In genomic region chr10:120706684-120707290, GRCm38 (mm10) we compare ENCODE assay signal across 17 mouse cellular contexts.
DNase-seq lines count a peak whose midpoint lies in the region; ATAC-seq and TF ChIP-seq lines count a peak whose summit lies in the region.
"Had no signal": no experiment of that assay in that cellular context is flagged by ENCODE, and none has a peak within 500 bp of the region (broad histone marks: within the 10 kb centered on the region; RNA-seq: fewer than 3 reads in every experiment).

No protein-coding gene starts in this region.

- TF ChIP-seq EP300 in lung, postnatal 0 days (IDR thresholded peaks at IDR 0.05): no peak

- 0 out of 2 replicates have a peak, but pooled peaks cover 2% of the 10 kb centered on the region for H3K36me3 ChIP-seq in heart, embryonic 10.5 days
- H3K36me3 ChIP-seq in lung, embryonic 14.5 days (ENCODE audit: insufficient read depth): no peaks in the 10 kb centered on the region
- H3K36me3 ChIP-seq in lung, postnatal 0 days (ENCODE audit: insufficient read depth, low read length): no peaks in the 10 kb centered on the region
- no peaks in the 10 kb centered on the region for H3K36me3 ChIP-seq in embryonic facial prominence, embryonic 10.5 days (replicated peaks)
- H3K36me3 ChIP-seq: heart, embryonic 15.5 days; hindbrain, embryonic 13.5 days; liver, embryonic 13.5 days; midbrain, embryonic 12.5 days; neural tube, embryonic 12.5 days had no signal

- peak overlapping the region; percentile 85 for H3K27ac ChIP-seq in heart, embryonic 10.5 days
- peak overlapping the region; percentile 83; the same call in 1 of the 2 replicates for H3K27ac ChIP-seq in lung, embryonic 14.5 days (ENCODE audit: low read depth)
- no peak overlapping the region for H3K27ac ChIP-seq in lung, postnatal 0 days (ENCODE audit: low read length)
- peak overlapping the region; percentile 85 for H3K27ac ChIP-seq in embryonic facial prominence, embryonic 10.5 days (replicated peaks)
- H3K27ac ChIP-seq: hindbrain, embryonic 13.5 days; midbrain, embryonic 12.5 days had no signal

- intact Hi-C loops in heart, postnatal 25 days (cut with DNase I): loop anchor here (10.0 kb wide), 1 partner anchor 158 kb away; no protein-coding TSS in a partner anchor

- no peaks in the 10 kb centered on the region for H3K27me3 ChIP-seq in heart, embryonic 10.5 days (ENCODE audit: insufficient read depth, poor library complexity, severe bottlenecking)
- H3K27me3 ChIP-seq in lung, embryonic 14.5 days (ENCODE audit: insufficient read depth, low read length): no peaks in the 10 kb centered on the region
- H3K27me3 ChIP-seq in lung, postnatal 0 days (replicated peaks; ENCODE audit: insufficient read depth, low read length): no peaks in the 10 kb centered on the region
- no peaks in the 10 kb centered on the region for H3K27me3 ChIP-seq in embryonic facial prominence, embryonic 10.5 days (replicated peaks; ENCODE audit: low read depth, poor library complexity, severe bottlenecking)
- H3K27me3 ChIP-seq: CH12.LX; heart, embryonic 15.5 days; liver, embryonic 13.5 days; neural tube, embryonic 12.5 days had no signal

- H3K9ac ChIP-seq in lung, embryonic 14.5 days: no peak overlapping the region
- H3K9ac ChIP-seq in lung, postnatal 0 days (replicated peaks; ENCODE audit: low read depth): no peak overlapping the region
- H3K9ac ChIP-seq: heart, embryonic 15.5 days; hindbrain, embryonic 13.5 days; liver, embryonic 13.5 days; midbrain, embryonic 12.5 days; neural tube, embryonic 12.5 days had no signal

- 5% methylated on average over 7 of the region's 7 CpGs for WGBS in heart, embryonic 10.5 days
- WGBS in lung, embryonic 14.5 days: 15% methylated on average over 7 of the region's 7 CpGs
- 33% methylated on average over 7 of the region's 7 CpGs for WGBS in lung, postnatal 0 days
- WGBS in embryonic facial prominence, embryonic 10.5 days: 11% methylated on average over 7 of the region's 7 CpGs

- no peak for DNase-seq in heart, embryonic 10.5 days (ENCODE audit: low spot score)
- no peak for DNase-seq in heart, postnatal 25 days (ENCODE audit: low spot score)
- peak; percentile 48 for DNase-seq in lung, embryonic 14.5 days
- no peak for DNase-seq in lung, postnatal 0 days (ENCODE audit: low spot score)
- DNase-seq in embryonic facial prominence, embryonic 10.5 days (ENCODE audit: low spot score): no peak
- peak; percentile 54 for DNase-seq in retina, postnatal 1 day
- DNase-seq in heart, adult 9 months (ENCODE audit: low spot score in 2 of 2): no peak
- no peak for DNase-seq in heart, adult 18-20 months
- DNase-seq: cerebellum, postnatal 10 days; kidney, adult 18-20 months; liver, embryonic 13.5 days; thymus, postnatal 25 days had no signal

- no peak overlapping the region for H3K4me2 ChIP-seq in lung, embryonic 14.5 days
- no peak overlapping the region for H3K4me2 ChIP-seq in lung, postnatal 0 days (replicated peaks; ENCODE audit: low read depth, low read length)
- H3K4me2 ChIP-seq: hindbrain, embryonic 13.5 days had no signal

- H3K4me1 ChIP-seq in heart, embryonic 10.5 days: peaks cover 34% of the 10 kb centered on the region
- peaks cover 13% of the 10 kb centered on the region for H3K4me1 ChIP-seq in lung, embryonic 14.5 days (ENCODE audit: insufficient read depth)
- H3K4me1 ChIP-seq in lung, postnatal 0 days (ENCODE audit: insufficient read depth, low read depth, low read length): no peaks in the 10 kb centered on the region
- peaks cover 43% of the 10 kb centered on the region for H3K4me1 ChIP-seq in embryonic facial prominence, embryonic 10.5 days

- 0 out of 2 replicates have a peak, but pooled peaks have one; percentile 10 for ATAC-seq in lung, embryonic 14.5 days (ENCODE audit: insufficient read depth)
- ATAC-seq in lung, postnatal 0 days: no peak

- no peak overlapping the region for H3K4me3 ChIP-seq in heart, embryonic 10.5 days
- no peak overlapping the region for H3K4me3 ChIP-seq in lung, embryonic 14.5 days (ENCODE audit: low read depth, low read length)
- H3K4me3 ChIP-seq in lung, postnatal 0 days (ENCODE audit: low read depth, low read length): no peak overlapping the region
- no peak overlapping the region for H3K4me3 ChIP-seq in embryonic facial prominence, embryonic 10.5 days
- H3K4me3 ChIP-seq: heart, embryonic 15.5 days; hindbrain, embryonic 13.5 days; liver, embryonic 13.5 days; midbrain, embryonic 12.5 days; neural tube, embryonic 12.5 days had no signal

- TF ChIP-seq CTCF in lung, embryonic 14.5 days (IDR thresholded peaks at IDR 0.05; ENCODE audit: low read depth): no peak
- no peak for TF ChIP-seq CTCF in lung, postnatal 0 days (IDR thresholded peaks at IDR 0.05)

- no peaks in the 10 kb centered on the region for H3K9me3 ChIP-seq in heart, embryonic 10.5 days
- no peaks in the 10 kb centered on the region for H3K9me3 ChIP-seq in lung, embryonic 14.5 days (ENCODE audit: low read depth, low read length)
- H3K9me3 ChIP-seq in lung, postnatal 0 days (ENCODE audit: low read length): no peaks in the 10 kb centered on the region
- H3K9me3 ChIP-seq in embryonic facial prominence, embryonic 10.5 days: no peaks in the 10 kb centered on the region
- H3K9me3 ChIP-seq: heart, embryonic 15.5 days; hindbrain, embryonic 13.5 days; liver, embryonic 13.5 days; midbrain, embryonic 12.5 days; neural tube, embryonic 12.5 days had no signal

Comparison
In these comparisons a context has a peak if more than half of its experiments do, and no peak if none do; other contexts are left out.
1. DNase-seq: peak in lung, embryonic 14.5 days (single experiment) and retina, postnatal 1 day (single experiment); none in heart, embryonic 10.5 days (single experiment), heart, postnatal 25 days (single experiment), lung, postnatal 0 days (single experiment), embryonic facial prominence, embryonic 10.5 days (single experiment), heart, adult 9 months (0 of 2) and heart, adult 18-20 months (0 of 2).